Mouse (Mus musculus) heart, postnatal 0 days (tissue): ENCODE results near the gene Chmp5.

Experiments
- CTCF ChIP-seq: IDR thresholded peaks from 2 replicates; pipeline ENCODE4 v1.5.1; 2016; ENCODE audit warnings: antibody characterized with exemption, control low read depth, low read depth
- EP300 ChIP-seq: IDR thresholded peaks from 2 replicates; pipeline ENCODE4 v1.6.1; 2016; ENCODE audit warnings: antibody characterized with exemption, low read depth

DNA sequence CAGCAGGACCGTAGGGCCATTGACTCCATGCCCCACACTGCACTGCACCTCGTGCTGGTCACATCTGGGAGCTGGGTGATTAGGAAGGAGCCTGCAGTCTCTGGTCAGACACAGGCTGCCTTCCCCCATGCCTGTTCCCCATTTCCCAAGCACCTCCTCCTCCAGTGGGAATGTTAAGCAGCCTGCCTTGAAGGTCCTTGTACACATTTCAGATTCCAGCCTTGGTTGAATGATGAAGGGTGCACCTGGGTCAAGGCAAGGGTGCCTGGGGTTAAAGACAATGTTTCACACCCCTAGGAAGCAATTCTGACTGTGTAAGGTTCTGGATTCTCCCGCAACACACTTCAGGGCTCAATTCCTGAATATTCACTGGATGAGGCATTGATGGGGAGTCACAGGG, 26.9 kb upstream of the Chmp5 start:
- no peak for TF ChIP-seq CTCF
- no peak for TF ChIP-seq EP300
